Mouse (Mus musculus) bone marrow macrophage, adult 2 months (primary cell): ENCODE measurements around the gene Erc2.

Source experiments
- CTCF ChIP-seq: IDR thresholded peaks from 2 replicates; pipeline ENCODE4 v1.5.1; 2012; ENCODE audit warnings: low read depth, mild to moderate bottlenecking, low read length, moderate library complexity
- POLR2A ChIP-seq: IDR thresholded peaks from 2 replicates; pipeline ENCODE4 v1.6.1; 2012; ENCODE audit warnings: mild to moderate bottlenecking, low read depth, low read length, borderline replicate concordance

- TF ChIP-seq CTCF (no peak), POLR2A (no peak)
Observed at GRCm38 (mm10) chr14:28417019-28417418, 794.8 kb downstream of the Erc2 start.
